Mouse (Mus musculus): ENCODE data around the gene Cstb. TPM values are rescaled to one million over a fixed set of nuclear protein-coding genes. Genes with fewer than 3 reads are reported as not detected.

The Cstb gene
- 10 to 100 TPM; 87.7 to 97.9 TPM for total RNA-seq (2023)

DNA sequence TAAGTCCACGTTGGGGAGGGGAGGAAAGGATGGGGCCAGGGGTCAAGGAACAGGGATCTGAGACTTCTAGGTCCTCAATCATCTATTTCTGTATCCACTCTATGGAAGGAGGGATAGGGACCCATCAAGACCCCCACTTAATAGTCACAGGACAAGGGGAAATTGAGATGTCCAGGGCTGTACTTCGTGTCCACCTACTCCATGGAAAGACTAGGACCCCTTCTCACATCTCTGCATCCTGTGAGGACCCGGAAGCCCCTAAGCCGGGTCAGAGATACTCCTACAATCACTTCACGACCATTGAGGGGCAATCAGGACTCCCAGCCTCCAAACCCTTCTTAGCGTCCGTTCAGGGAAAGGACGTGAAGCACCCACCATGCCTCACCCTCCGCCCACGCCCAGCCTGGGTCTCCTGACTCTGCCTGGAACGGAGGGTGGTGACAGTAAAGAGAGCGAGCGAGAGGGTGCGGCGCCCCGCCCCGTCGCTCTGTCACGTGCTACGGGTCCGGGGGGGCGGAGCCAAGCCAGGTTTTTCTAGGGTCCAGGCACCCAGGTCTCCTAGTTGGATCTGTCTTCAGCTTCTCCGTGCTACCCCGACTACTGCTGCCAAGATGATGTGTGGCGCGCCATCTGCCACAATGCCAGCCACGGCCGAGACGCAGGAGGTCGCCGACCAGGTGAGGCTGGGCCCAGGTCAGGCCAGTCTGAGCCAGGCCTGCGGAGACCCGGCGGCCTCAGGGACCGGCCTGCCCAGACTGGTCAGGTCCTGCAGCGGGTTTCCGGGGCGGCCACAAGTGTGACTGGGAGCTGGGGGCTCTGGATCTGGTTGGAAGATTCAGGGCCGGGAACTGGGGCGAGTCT is at the start of gene Cstb:
Gene Cstb (plus strand): TSS at position 489 of the 861 bp plus-strand sequence.

DNA sequence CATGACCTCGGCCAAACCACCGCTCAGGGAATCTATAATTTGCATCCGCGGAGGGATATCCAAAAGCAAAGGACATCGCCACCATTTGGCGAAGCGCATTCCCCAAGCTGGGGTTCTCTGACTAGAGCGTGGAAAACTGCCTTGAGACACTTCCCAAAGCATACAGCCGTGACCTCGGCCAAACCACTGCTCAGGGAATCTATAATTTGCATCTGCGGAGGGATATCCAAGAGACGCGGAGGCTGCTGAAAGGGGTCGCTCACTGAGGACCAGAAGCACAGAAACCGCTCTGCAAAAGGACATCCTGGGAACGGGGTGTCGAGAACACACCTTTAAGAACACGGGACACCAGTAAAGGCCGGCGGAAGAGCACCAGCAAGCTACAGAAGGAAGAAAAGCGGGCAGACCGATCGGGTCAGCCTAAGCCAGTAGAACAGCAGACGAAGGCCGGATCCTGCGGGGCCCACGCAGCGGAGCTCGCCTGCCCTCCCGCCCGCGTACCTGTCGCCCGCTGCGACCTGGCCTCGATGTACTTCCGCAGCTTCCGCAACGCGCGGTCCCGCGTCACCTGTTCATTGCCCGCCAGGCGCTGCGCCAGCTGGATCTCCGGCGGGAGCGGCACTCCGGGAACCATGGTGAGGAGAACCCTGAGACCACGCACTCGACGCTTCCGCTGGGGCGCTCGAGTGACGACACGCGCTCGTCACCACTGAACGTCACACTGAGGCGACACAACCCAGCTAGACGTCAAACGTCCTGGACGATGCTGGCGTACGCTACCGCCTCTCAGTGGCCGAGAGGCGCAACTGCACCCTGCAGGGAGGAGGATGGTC is 12.9 kb upstream of the Cstb start, which contains the start of gene Rrp1:
Gene Rrp1 (minus strand): TSS at position 725 of the 833 bp plus-strand sequence.

DNA sequence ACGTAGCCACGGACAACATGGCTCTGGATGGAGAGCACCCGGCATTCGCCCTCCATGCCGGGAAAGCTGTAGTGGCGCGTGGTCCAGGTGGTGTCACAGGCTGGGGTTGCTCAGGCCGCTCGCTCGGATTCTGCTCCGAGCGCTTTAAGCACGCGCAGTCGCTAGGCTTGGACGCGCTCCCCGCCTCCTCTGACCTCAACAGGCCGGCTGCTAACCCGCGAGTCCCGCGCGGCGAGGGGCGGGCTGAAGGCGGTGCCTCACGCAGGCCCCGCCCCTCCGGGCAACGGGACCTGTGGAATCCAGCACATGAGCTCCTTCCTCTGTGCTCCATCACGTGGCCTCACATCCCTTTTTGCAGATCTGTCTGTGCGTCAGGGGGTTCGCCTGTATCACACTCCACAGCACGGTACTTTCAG is 39.3 kb downstream of the Cstb start, which contains the start of gene Pdxk:
Gene Pdxk (minus strand): TSS at position 184 of the 416 bp plus-strand sequence.

Other genes starting within 250 kb of the Cstb start
- gene Pwp2, start 240.5 kb upstream of the Cstb start, total RNA-seq (2023): 1 to 10 TPM; 4.9 to 5.7 TPM
- 10 to 100 TPM; 53.6 to 62.3 TPM for gene Trappc10, start 181.0 kb upstream of the Cstb start, total RNA-seq (2023)
- gene Agpat3, start 73.2 kb upstream of the Cstb start, total RNA-seq (2023): 1 to 10 TPM; 4.1 to 6.0 TPM
- 10 to 100 TPM; 94.0 to 94.5 TPM for gene Rrp1, start 12.6 kb upstream of the Cstb start, total RNA-seq (2023)
- 10 to 100 TPM; 10.4 to 15.1 TPM for gene Pdxk, start 39.3 kb downstream of the Cstb start, total RNA-seq (2023)
- gene Olfr1358, start 91.8 kb downstream of the Cstb start, total RNA-seq (2023): not detected
- 10 to 100 TPM; 21.0 to 21.8 TPM for gene Ilvbl, start 148.7 kb downstream of the Cstb start, total RNA-seq (2023)
- under 1 TPM in 1 of 2 experiments, not detected in 1; 0.13 TPM for gene Syde1, start 166.3 kb downstream of the Cstb start, total RNA-seq (2023)
- gene Olfr1357, start 192.4 kb downstream of the Cstb start, total RNA-seq (2023): not detected